Mouse (Mus musculus) C2C12 (cell line): ENCODE data around the gene Tmtc1. TPM values are rescaled to one million over a fixed set of nuclear protein-coding genes. Genes with fewer than 3 reads are reported as not detected.

Experiments used
- H3K27me3 ChIP-seq: one replicate; pipeline ENCODE4 v1.6.1; 2011; ENCODE audit not compliant: control insufficient read depth, insufficient read depth, insufficient read length
- H3K36me3 ChIP-seq: one replicate; pipeline ENCODE4 v1.6.1; 2011; ENCODE audit not compliant: control insufficient read depth, insufficient read depth
- H3K4me3 ChIP-seq: one replicate; pipeline ENCODE4 v1.5.1; 2011; ENCODE audit warnings: mild to moderate bottlenecking, control low read depth; ENCODE audit not compliant: poor library complexity, insufficient read depth, severe bottlenecking
- H3K79me2 ChIP-seq: one replicate; pipeline ENCODE4 v1.6.1; 2011; ENCODE audit not compliant: control insufficient read depth, insufficient read depth
- H3K79me3 ChIP-seq: one replicate; pipeline ENCODE4 v1.6.1; 2011; ENCODE audit warnings: low read depth, control low read depth
- H3ac ChIP-seq: one replicate; pipeline ENCODE3; 2011; ENCODE audit warnings: low read depth; ENCODE audit not compliant: control insufficient read depth, insufficient read length
- CEBPB ChIP-seq: IDR thresholded peaks from one replicate; pipeline ENCODE4 v1.6.1; 2011; ENCODE audit warnings: low read depth, mild to moderate bottlenecking, control low read depth, moderate library complexity
- CTCF ChIP-seq: IDR thresholded peaks from one replicate; pipeline ENCODE4 v1.5.1; 2011; ENCODE audit not compliant: control insufficient read depth, insufficient read depth, insufficient read length
- FOSL1 ChIP-seq: IDR thresholded peaks from one replicate; pipeline ENCODE4 v1.8.0; 2011; ENCODE audit warnings: mild to moderate bottlenecking, low read length; ENCODE audit not compliant: poor library complexity, insufficient read depth, severe bottlenecking
- MAX ChIP-seq: IDR thresholded peaks from one replicate; pipeline ENCODE4 v1.6.1; 2011; ENCODE audit warnings: mild to moderate bottlenecking, control low read depth
- MYOD1 ChIP-seq: IDR thresholded peaks from one replicate; pipeline ENCODE4 v1.6.1; 2011; ENCODE audit warnings: low read depth; ENCODE audit not compliant: control insufficient read depth, insufficient read length
- MYOG ChIP-seq: IDR thresholded peaks from one replicate; pipeline ENCODE4 v1.6.1; 2011; ENCODE audit not compliant: control insufficient read depth, insufficient read length; ENCODE audit errors: extremely low read depth
- USF1 ChIP-seq: IDR thresholded peaks from one replicate; pipeline ENCODE4 v1.6.1; 2011; ENCODE audit warnings: low read depth, mild to moderate bottlenecking, control low read depth, moderate library complexity
- polyA plus RNA-seq: library from polyadenylated mRNA; unstranded; fragments of >200 nt; fragmentation: generic; extraction: Trizol; gene quantifications from one replicate; pipeline ENCODE4 v1.2.1, GENCODE M21; 2012; ENCODE audit warnings: missing spikeins

Gene Tmtc1
- polyA plus RNA-seq, 1 experiment: not detected

- no peaks in the 10 kb centered on the region for H3K79me3 ChIP-seq
- H3K4me3 ChIP-seq: no peak overlapping the region
- no peaks in the 10 kb centered on the region for H3K36me3 ChIP-seq
- peaks cover 27% of the 10 kb centered on the region for H3K27me3 ChIP-seq
- no peak overlapping the region for H3ac ChIP-seq
- H3K79me2 ChIP-seq: no peaks in the 10 kb centered on the region
- TF ChIP-seq CEBPB (no peak), FOSL1 (no peak), MYOG (no peak), USF1 (no peak), MAX (no peak), CTCF (no peak), MYOD1 (no peak)
Measured at GRCm38 (mm10) chr6:148442671-148443290, 1.4 kb downstream of the Tmtc1 start.

- TF ChIP-seq USF1 (no peak), FOSL1 (no peak), MYOG (no peak)
- H3K4me3 ChIP-seq: no peak overlapping the region
Measured at GRCm38 (mm10) chr6:148441871-148442270, 2.3 kb downstream of the Tmtc1 start.

GRCm38 (mm10) chr6:148439101-148439500, 5.1 kb downstream of the Tmtc1 start:
- H3ac ChIP-seq: no peak overlapping the region
- no peak overlapping the region for H3K4me3 ChIP-seq
- no peaks in the 10 kb centered on the region for H3K79me3 ChIP-seq
- H3K79me2 ChIP-seq: no peaks in the 10 kb centered on the region
- no peaks in the 10 kb centered on the region for H3K36me3 ChIP-seq
- TF ChIP-seq CTCF (no peak), FOSL1 (no peak), USF1 (no peak), MAX (no peak), MYOD1 (no peak), MYOG (no peak), CEBPB (no peak)
- H3K27me3 ChIP-seq: peaks cover 20% of the 10 kb centered on the region

More at GRCm38 (mm10) chr6:148441871-148442270, 2.3 kb downstream of the Tmtc1 start:
- Histone ChIP-seq H3K36me3 (no peaks in the 10 kb centered on the region), H3K79me3 (no peaks in the 10 kb centered on the region), H3K79me2 (no peaks in the 10 kb centered on the region), H3ac (no peak overlapping the region), H3K27me3 (peaks cover 27% of the 10 kb centered on the region)

GRCm38 (mm10) chr6:148437565-148437964, 6.6 kb downstream of the Tmtc1 start:
- Histone ChIP-seq H3K79me2 (no peaks in the 10 kb centered on the region), H3ac (no peak overlapping the region), H3K36me3 (no peaks in the 10 kb centered on the region), H3K79me3 (no peaks in the 10 kb centered on the region), H3K27me3 (peaks cover 5% of the 10 kb centered on the region), H3K4me3 (no peak overlapping the region)
- TF ChIP-seq CEBPB: no peak
- no peak for TF ChIP-seq USF1
- TF ChIP-seq MAX: no peak
- no peak for TF ChIP-seq FOSL1
- no peak for TF ChIP-seq MYOD1
- no peak for TF ChIP-seq CTCF
- TF ChIP-seq MYOG: no peak

- TF ChIP-seq MAX (no peak), CEBPB (no peak), MYOD1 (no peak), MYOG (no peak)
Measured at GRCm38 (mm10) chr6:148436441-148437001, 7.7 kb downstream of the Tmtc1 start.

GRCm38 (mm10) chr6:148421577-148421976, 22.6 kb downstream of the Tmtc1 start:
- no peak overlapping the region for H3K4me3 ChIP-seq
- no peak overlapping the region for H3ac ChIP-seq
- no peaks in the 10 kb centered on the region for H3K79me3 ChIP-seq
- no peaks in the 10 kb centered on the region for H3K79me2 ChIP-seq
- H3K27me3 ChIP-seq: no peaks in the 10 kb centered on the region
- TF ChIP-seq USF1: no peak
- TF ChIP-seq MAX: no peak
- TF ChIP-seq MYOG: no peak
- TF ChIP-seq MYOD1: no peak
- no peak for TF ChIP-seq CTCF
- no peak for TF ChIP-seq CEBPB
- TF ChIP-seq FOSL1: no peak
- no peaks in the 10 kb centered on the region for H3K36me3 ChIP-seq

More at GRCm38 (mm10) chr6:148436441-148437001, 7.7 kb downstream of the Tmtc1 start:
- Histone ChIP-seq H3K79me2 (no peaks in the 10 kb centered on the region), H3K79me3 (no peaks in the 10 kb centered on the region), H3K4me3 (no peak overlapping the region), H3K27me3 (peaks cover 2% of the 10 kb centered on the region), H3K36me3 (no peaks in the 10 kb centered on the region), H3ac (no peak overlapping the region)
